ENCODE assay signal across 14 mouse cellular contexts in genomic region chr11:70306159-70306558, GRCm38 (mm10). TPM values are rescaled to one million over a fixed set of nuclear protein-coding genes. Genes with fewer than 3 reads are reported as not detected.
A peak's percentile ranks its signal among the peaks of the same experiment; 100 is the strongest.
DNase-seq lines count a peak whose midpoint lies in the region; ATAC-seq lines count a peak whose summit lies in the region.
"Had no signal": no experiment of that assay in that cellular context is flagged by ENCODE, and none has a peak within 500 bp of the region (broad histone marks: within the 10 kb centered on the region; RNA-seq: fewer than 3 reads in every experiment).

No protein-coding gene starts in this region.

- intact Hi-C loops in left cerebral cortex, postnatal 4 days (cut with DNase I), result no loop called here

- H3K4me1 ChIP-seq in kidney, embryonic 16.5 days (ENCODE audit: insufficient read depth, low read length), result peaks cover 14% of the 10 kb centered on the region
- H3K4me1 ChIP-seq: limb, embryonic 10.5 days; stomach, embryonic 15.5 days had no signal

- no peak; the same call in 1 of the 2 replicates for ATAC-seq in kidney, embryonic 16.5 days (ENCODE audit: low FRiP score, low TSS enrichment)
- ATAC-seq in activated CD4-positive, CD25-positive, alpha-beta regulatory T cell, adult 4 months, result peak; percentile 40
- peak; percentile 92 for ATAC-seq in megakaryocyte, adult 5-6 weeks (ENCODE audit: poor library complexity, severe bottlenecking)

- no peaks in the 10 kb centered on the region for H3K27me3 ChIP-seq in kidney, embryonic 16.5 days (ENCODE audit: insufficient read depth, low read length)
- H3K27me3 ChIP-seq: stomach, embryonic 15.5 days had no signal

- WGBS in kidney, embryonic 16.5 days, result 24% methylated on average over 7 of the region's 7 CpGs

- no peak overlapping the region for H3K4me2 ChIP-seq in kidney, embryonic 16.5 days (replicated peaks; ENCODE audit: low read depth, low read length)
- H3K4me2 ChIP-seq: stomach, embryonic 15.5 days had no signal

- no peaks in the 10 kb centered on the region for H3K36me3 ChIP-seq in kidney, embryonic 16.5 days (ENCODE audit: insufficient read depth, low read length)
- H3K36me3 ChIP-seq: limb, embryonic 10.5 days; stomach, embryonic 15.5 days had no signal

- no peak overlapping the region for H3K4me3 ChIP-seq in kidney, embryonic 16.5 days (ENCODE audit: low read length)
- H3K4me3 ChIP-seq: erythroblast, embryonic 14.5 days; limb, embryonic 10.5 days; stomach, embryonic 15.5 days had no signal

- peak; percentile 30 for DNase-seq in kidney, adult 18-20 months
- peak; percentile 30 to 51 for DNase-seq in kidney, adult 8-10 months
- no peak for DNase-seq in left cerebral cortex, postnatal 4 days
- no peak for DNase-seq in embryo, embryonic 9.5 days (ENCODE audit: extremely low spot score)
- no peak for DNase-seq in frontal cortex, postnatal 25 days (ENCODE audit: low spot score in 2 of 2)
- DNase-seq: cerebellum, postnatal 10 days; gastrocnemius, postnatal 10 days; midbrain, embryonic 14.5 days had no signal

- peaks cover 4% of the 10 kb centered on the region; the same call in 1 of the 2 replicates for H3K9me3 ChIP-seq in kidney, embryonic 16.5 days (ENCODE audit: low read length)
- H3K9me3 ChIP-seq: stomach, embryonic 15.5 days had no signal

- no peak overlapping the region for H3K27ac ChIP-seq in kidney, embryonic 16.5 days (ENCODE audit: low read length)
- H3K27ac ChIP-seq: limb, embryonic 10.5 days; stomach, embryonic 15.5 days had no signal

- H3K9ac ChIP-seq in kidney, embryonic 16.5 days (replicated peaks; ENCODE audit: low read length), result no peak overlapping the region
- H3K9ac ChIP-seq: stomach, embryonic 15.5 days had no signal

RNA-seq across cellular contexts. Expression of gene Alox12e, which starts 16.3 kb away (rescaled TPM):
- polyA plus RNA-seq in kidney, embryonic 16.5 days (2015; fragmentation: Nextera tagmentation; extraction: Ambion mirVana), result 0.07 and 0.09 TPM in 2 replicates
- polyA plus RNA-seq in activated CD4-positive, CD25-positive, alpha-beta regulatory T cell, adult 4 months (2017; shearing (Covaris generic)), result not detected
- total RNA-seq in megakaryocyte, adult 5-6 weeks (2015), result 0.98 and 1.5 TPM in 2 replicates
- total RNA-seq in megakaryocyte, adult 5-6 weeks (2017), result 1.2 and 1.7 TPM in 2 replicates
- under 1 TPM; 0.26 to 0.42 TPM for total RNA-seq in left cerebral cortex, postnatal 4 days (2021)
- total RNA-seq: gastrocnemius, postnatal 10 days had no signal
- polyA plus RNA-seq: erythroblast, embryonic 14.5 days; limb, embryonic 10.5 days; midbrain, embryonic 14.5 days; stomach, embryonic 15.5 days had no signal

RNA-seq across cellular contexts. Expression of gene Alox15, which starts 45.7 kb away (rescaled TPM):
- 2.0 TPM in 2 replicates for polyA plus RNA-seq in kidney, embryonic 16.5 days (2015; fragmentation: Nextera tagmentation; extraction: Ambion mirVana)
- polyA plus RNA-seq in activated CD4-positive, CD25-positive, alpha-beta regulatory T cell, adult 4 months (2017; shearing (Covaris generic)), result under 1 TPM in 1 of 2 experiments, not detected in 1; 0.51 TPM
- 62.7 and 71.5 TPM in 2 replicates for total RNA-seq in megakaryocyte, adult 5-6 weeks (2015)
- 72.8 and 74.4 TPM in 2 replicates for total RNA-seq in megakaryocyte, adult 5-6 weeks (2017)
- total RNA-seq in left cerebral cortex, postnatal 4 days (2021), result not detected
- polyA plus RNA-seq: erythroblast, embryonic 14.5 days; limb, embryonic 10.5 days; midbrain, embryonic 14.5 days had no signal

RNA-seq across cellular contexts. Expression of gene Alox12, which starts 51.0 kb away (rescaled TPM):
- polyA plus RNA-seq in kidney, embryonic 16.5 days (2015; fragmentation: Nextera tagmentation; extraction: Ambion mirVana), result 6.5 and 6.9 TPM in 2 replicates
- polyA plus RNA-seq in activated CD4-positive, CD25-positive, alpha-beta regulatory T cell, adult 4 months (2017; shearing (Covaris generic)), result not detected
- total RNA-seq in megakaryocyte, adult 5-6 weeks (2015), result not detected in 2 replicates
- not detected in 2 replicates for total RNA-seq in megakaryocyte, adult 5-6 weeks (2017)
- under 1 TPM; 0.18 to 0.40 TPM for total RNA-seq in left cerebral cortex, postnatal 4 days (2021)

Comparison
In these comparisons a context has a peak if more than half of its experiments do, and no peak if none do; other contexts are left out.
1. DNase-seq: peak in kidney, adult 18-20 months (single experiment) and kidney, adult 8-10 months (2 of 2); none in left cerebral cortex, postnatal 4 days (single experiment), embryo, embryonic 9.5 days (single experiment) and frontal cortex, postnatal 25 days (0 of 2).
2. RNA of gene Alox15, which starts 45.7 kb away (total RNA-seq): 62.7 to 74.4 TPM in megakaryocyte, adult 5-6 weeks; not detected in left cerebral cortex, postnatal 4 days; every median in the first group is over 10 times any median in the second.